Comparison of ENCODE assay signal across 9 mouse cellular contexts in genomic region chr9:109098366-109098765, GRCm38 (mm10). TPM values are rescaled to one million over a fixed set of nuclear protein-coding genes. Genes with fewer than 3 reads are reported as not detected.
A peak's percentile ranks its signal among the peaks of the same experiment; 100 is the strongest.
DNase-seq lines count a peak whose midpoint lies in the region; ATAC-seq and TF ChIP-seq lines count a peak whose summit lies in the region.
"Had no signal": no experiment of that assay in that cellular context is flagged by ENCODE, and none has a peak within 500 bp of the region (broad histone marks: within the 10 kb centered on the region; RNA-seq: fewer than 3 reads in every experiment).

No protein-coding gene starts in this region.

- H3K9me3 ChIP-seq in lung, embryonic 16.5 days (ENCODE audit: control insufficient read depth, low read length): no peaks in the 10 kb centered on the region
- H3K9me3 ChIP-seq in limb, embryonic 14.5 days (ENCODE audit: control insufficient read depth, low read length): no peaks in the 10 kb centered on the region
- H3K9me3 ChIP-seq in stomach, embryonic 14.5 days (ENCODE audit: control insufficient read depth, low read depth, low read length): no peaks in the 10 kb centered on the region

- H3K36me3 ChIP-seq in lung, embryonic 16.5 days (ENCODE audit: control insufficient read depth, insufficient read depth, low read length): peaks cover 13% of the 10 kb centered on the region
- H3K36me3 ChIP-seq in limb, embryonic 14.5 days (ENCODE audit: control insufficient read depth, insufficient read depth, low read length): peaks cover 31% of the 10 kb centered on the region
- H3K36me3 ChIP-seq in stomach, embryonic 14.5 days (ENCODE audit: control insufficient read depth, insufficient read depth, low read length): peaks cover 26% of the 10 kb centered on the region; the same call in 1 of the 2 replicates

- H3K4me2 ChIP-seq in lung, embryonic 16.5 days (ENCODE audit: low read depth, low read length): peak overlapping the region; percentile 87
- peak overlapping the region; percentile 90 for H3K4me2 ChIP-seq in limb, embryonic 14.5 days (replicated peaks; ENCODE audit: low read depth, low read length, severe bottlenecking)
- peak overlapping the region; percentile 81 for H3K4me2 ChIP-seq in stomach, embryonic 14.5 days (replicated peaks; ENCODE audit: low read depth, low read length)

- WGBS in lung, embryonic 16.5 days: 65% methylated on average over 8 of the region's 8 CpGs
- 83% methylated on average over 8 of the region's 8 CpGs for WGBS in limb, embryonic 14.5 days
- 75% methylated on average over 8 of the region's 8 CpGs for WGBS in stomach, embryonic 14.5 days

- ATAC-seq in lung, embryonic 16.5 days (ENCODE audit: low read depth): no peak
- ATAC-seq in limb, embryonic 14.5 days (ENCODE audit: low FRiP score, low read depth): no peak
- ATAC-seq in stomach, embryonic 14.5 days (ENCODE audit: insufficient number of reproducible peaks, insufficient read depth, low FRiP score, low read depth): no peak
- ATAC-seq: inflammation-experienced regulatory T-cells, adult 6 months had no signal

- DNase-seq in adrenal gland, postnatal 25 days: peak; percentile 2
- no peak for DNase-seq in adrenal gland, postnatal 10 days
- DNase-seq in lung, postnatal 36 days: no peak
- no peak for DNase-seq in limb, embryonic 14.5 days (ENCODE audit: low spot score)
- DNase-seq in urinary bladder, postnatal 14 days (ENCODE audit: low spot score): no peak
- no peak for DNase-seq in urinary bladder, adult 2 months (ENCODE audit: low spot score)

- peak overlapping the region; percentile 99 for H3K27ac ChIP-seq in lung, embryonic 16.5 days (ENCODE audit: low read length)
- H3K27ac ChIP-seq in limb, embryonic 14.5 days (replicated peaks; ENCODE audit: low read depth, low read length): peak overlapping the region; percentile 100
- peak overlapping the region; percentile 100; the same call in 1 of the 2 replicates for H3K27ac ChIP-seq in stomach, embryonic 14.5 days (ENCODE audit: low read length)

- peak overlapping the region; percentile 30; the same call in 1 of the 2 replicates for H3K4me3 ChIP-seq in lung, embryonic 16.5 days (ENCODE audit: low read length)
- H3K4me3 ChIP-seq in limb, embryonic 14.5 days (replicated peaks; ENCODE audit: low read length): peak overlapping the region; percentile 79; the same call in 1 of the 2 replicates
- H3K4me3 ChIP-seq in stomach, embryonic 14.5 days (ENCODE audit: low read depth, low read length): 0 out of 2 replicates have a peak overlapping the region, but pooled peaks have one; percentile 6

- TF ChIP-seq POLR2A in limb, embryonic 14.5 days (IDR thresholded peaks at IDR 0.05; ENCODE audit: borderline replicate concordance, extremely low read depth, insufficient read depth, insufficient read length): no peak

- peak overlapping the region; percentile 97 for H3K9ac ChIP-seq in lung, embryonic 16.5 days (ENCODE audit: low read length)
- 0 out of 2 replicates have a peak overlapping the region, but pooled peaks have one; percentile 12 for H3K9ac ChIP-seq in limb, embryonic 14.5 days (ENCODE audit: low read depth, low read length, severe bottlenecking)
- no peak overlapping the region for H3K9ac ChIP-seq in stomach, embryonic 14.5 days (replicated peaks; ENCODE audit: low read depth, low read length)

- peaks cover 52% of the 10 kb centered on the region for H3K4me1 ChIP-seq in lung, embryonic 16.5 days (replicated peaks; ENCODE audit: control insufficient read depth, insufficient read depth, low read length)
- H3K4me1 ChIP-seq in limb, embryonic 14.5 days (ENCODE audit: control insufficient read depth, insufficient read depth, low read length): peaks cover 49% of the 10 kb centered on the region
- peaks cover 40% of the 10 kb centered on the region for H3K4me1 ChIP-seq in stomach, embryonic 14.5 days (ENCODE audit: control insufficient read depth, insufficient read depth, low read length)

- no peaks in the 10 kb centered on the region for H3K27me3 ChIP-seq in lung, embryonic 16.5 days (ENCODE audit: control insufficient read depth, insufficient read depth, low read depth, low read length)
- no peaks in the 10 kb centered on the region for H3K27me3 ChIP-seq in limb, embryonic 14.5 days (ENCODE audit: control insufficient read depth, insufficient read depth, low read length)
- H3K27me3 ChIP-seq in stomach, embryonic 14.5 days (ENCODE audit: control insufficient read depth, insufficient read depth, low read length): no peaks in the 10 kb centered on the region

RNA-seq across cellular contexts. Expression of gene Plxnb1, which starts 3.2 kb away (rescaled TPM):
- 122 and 223 TPM in 2 replicates for total RNA-seq in adrenal gland, postnatal 25 days (2021)
- 10 to 100 TPM; 46.9 to 69.6 TPM for total RNA-seq in adrenal gland, postnatal 10 days (2021)
- 17.4 and 18.6 TPM in 2 replicates for polyA plus RNA-seq in lung, embryonic 16.5 days (2015; fragmentation: Nextera tagmentation; extraction: Ambion mirVana)
- 31.0 and 36.8 TPM in 2 replicates for polyA plus RNA-seq in limb, embryonic 14.5 days (2012; rRNA removed)
- polyA plus RNA-seq in limb, embryonic 14.5 days (2014; fragmentation: Nextera tagmentation; extraction: Ambion mirVana): 8.2 and 10.0 TPM in 2 replicates
- polyA plus RNA-seq in stomach, embryonic 14.5 days (2014; fragmentation: Nextera tagmentation; extraction: Ambion mirVana): 15.8 and 17.5 TPM in 2 replicates
- polyA plus RNA-seq in urinary bladder, adult 2 months (2012; rRNA removed): 19.9 and 26.2 TPM in 2 replicates

RNA-seq across cellular contexts. Expression of gene Tma7, which starts 16.0 kb away (rescaled TPM):
- total RNA-seq in adrenal gland, postnatal 25 days (2021): 370 and 418 TPM in 2 replicates
- 100 to 1,000 TPM; 336 to 351 TPM for total RNA-seq in adrenal gland, postnatal 10 days (2021)
- 524 and 545 TPM in 2 replicates for polyA plus RNA-seq in lung, embryonic 16.5 days (2015; fragmentation: Nextera tagmentation; extraction: Ambion mirVana)
- polyA plus RNA-seq in limb, embryonic 14.5 days (2012; rRNA removed): 122 and 191 TPM in 2 replicates
- 658 and 664 TPM in 2 replicates for polyA plus RNA-seq in limb, embryonic 14.5 days (2014; fragmentation: Nextera tagmentation; extraction: Ambion mirVana)
- polyA plus RNA-seq in stomach, embryonic 14.5 days (2014; fragmentation: Nextera tagmentation; extraction: Ambion mirVana): 633 and 676 TPM in 2 replicates
- 118 and 126 TPM in 2 replicates for polyA plus RNA-seq in urinary bladder, adult 2 months (2012; rRNA removed)

RNA-seq across cellular contexts. Expression of gene Ccdc51, which starts 16.1 kb away (rescaled TPM):
- 15.7 and 21.0 TPM in 2 replicates for total RNA-seq in adrenal gland, postnatal 25 days (2021)
- 10 to 100 TPM; 15.7 to 19.4 TPM for total RNA-seq in adrenal gland, postnatal 10 days (2021)
- polyA plus RNA-seq in lung, embryonic 16.5 days (2015; fragmentation: Nextera tagmentation; extraction: Ambion mirVana): 11.2 and 13.1 TPM in 2 replicates
- polyA plus RNA-seq in limb, embryonic 14.5 days (2012; rRNA removed): 9.0 and 9.1 TPM in 2 replicates
- 13.5 and 15.3 TPM in 2 replicates for polyA plus RNA-seq in limb, embryonic 14.5 days (2014; fragmentation: Nextera tagmentation; extraction: Ambion mirVana)
- 12.9 and 13.1 TPM in 2 replicates for polyA plus RNA-seq in stomach, embryonic 14.5 days (2014; fragmentation: Nextera tagmentation; extraction: Ambion mirVana)
- polyA plus RNA-seq in urinary bladder, adult 2 months (2012; rRNA removed): 10.9 and 14.0 TPM in 2 replicates

RNA-seq across cellular contexts. Expression of gene Atrip, which starts 24.4 kb away (rescaled TPM):
- 18.1 and 20.5 TPM in 2 replicates for total RNA-seq in adrenal gland, postnatal 25 days (2021)
- 10 to 100 TPM; 13.8 to 14.2 TPM for total RNA-seq in adrenal gland, postnatal 10 days (2021)
- 22.8 and 24.7 TPM in 2 replicates for polyA plus RNA-seq in lung, embryonic 16.5 days (2015; fragmentation: Nextera tagmentation; extraction: Ambion mirVana)
- 30.5 and 40.3 TPM in 2 replicates for polyA plus RNA-seq in limb, embryonic 14.5 days (2012; rRNA removed)
- polyA plus RNA-seq in limb, embryonic 14.5 days (2014; fragmentation: Nextera tagmentation; extraction: Ambion mirVana): 22.2 and 25.1 TPM in 2 replicates
- 27.2 and 29.3 TPM in 2 replicates for polyA plus RNA-seq in stomach, embryonic 14.5 days (2014; fragmentation: Nextera tagmentation; extraction: Ambion mirVana)
- polyA plus RNA-seq in urinary bladder, adult 2 months (2012; rRNA removed): 17.1 and 17.6 TPM in 2 replicates

RNA-seq across cellular contexts. Expression of gene Trex1, which starts 38.8 kb away (rescaled TPM):
- total RNA-seq in adrenal gland, postnatal 25 days (2021): 18.8 and 23.3 TPM in 2 replicates
- total RNA-seq in adrenal gland, postnatal 10 days (2021): 10 to 100 TPM; 14.0 to 15.9 TPM
- polyA plus RNA-seq in lung, embryonic 16.5 days (2015; fragmentation: Nextera tagmentation; extraction: Ambion mirVana): 12.1 and 13.2 TPM in 2 replicates
- polyA plus RNA-seq in limb, embryonic 14.5 days (2012; rRNA removed): 33.5 and 50.8 TPM in 2 replicates
- polyA plus RNA-seq in limb, embryonic 14.5 days (2014; fragmentation: Nextera tagmentation; extraction: Ambion mirVana): 12.5 and 13.7 TPM in 2 replicates
- polyA plus RNA-seq in stomach, embryonic 14.5 days (2014; fragmentation: Nextera tagmentation; extraction: Ambion mirVana): 11.6 and 12.2 TPM in 2 replicates
- 37.3 and 41.4 TPM in 2 replicates for polyA plus RNA-seq in urinary bladder, adult 2 months (2012; rRNA removed)

Comparison
In these comparisons a context has a peak if more than half of its experiments do, and no peak if none do; other contexts are left out.
1. H3K4me3 ChIP-seq: peak in every context shown above with its lines; median percentile 79 in limb, embryonic 14.5 days; 30 in lung, embryonic 16.5 days; 6 in stomach, embryonic 14.5 days.